Mouse (Mus musculus): ENCODE measurements around the gene Wdr19. TPM values are rescaled to one million over a fixed set of nuclear protein-coding genes. Genes with fewer than 3 reads are reported as not detected.
"Not testable (repeated sequence)": the region's sequence is repeated elsewhere in the genome, so short reads cannot be mapped to it uniquely, and the experiment has no call there.

The Wdr19 gene
- total and polyA plus RNA-seq, 3 experiments = 1.2 to 1.9 (median 1.4) TPM

- 78% methylated on average over 6 of the region's 6 CpGs for WGBS
Observed at GRCm38 (mm10) chr5:65279133-65279651, 79.7 kb downstream of the Wdr19 start.

GRCm38 (mm10) chr5:65281216-65281615 is 81.7 kb downstream of the Wdr19 start:
- no peak overlapping the region for H3K9ac ChIP-seq (ENCODE audit: low read depth, low read length)
- H3K27ac ChIP-seq = no peak overlapping the region
- WGBS = 92% methylated on average over 3 of the region's 3 CpGs
- no peaks in the 10 kb centered on the region for H3K79me2 ChIP-seq (replicated peaks; ENCODE audit: control insufficient read depth, insufficient read depth, low read length)
- DNase-seq = no peak
- intact Hi-C loops (cut with DNase I) = no loop called here
- H3K27me3 ChIP-seq (ENCODE audit: control insufficient read depth, insufficient read depth, low read length) = no peaks in the 10 kb centered on the region
- H3K36me3 ChIP-seq (ENCODE audit: control insufficient read depth, insufficient read depth, low read length) = no peaks in the 10 kb centered on the region; the same call in 1 of the 2 replicates
- H3K4me1 ChIP-seq (ENCODE audit: control insufficient read depth, insufficient read depth, low read length) = no peaks in the 10 kb centered on the region
- H3K4me3 ChIP-seq = no peak overlapping the region
- TF ChIP-seq CTCF (IDR thresholded peaks at IDR 0.05) (no peak), EP300 (IDR thresholded peaks at IDR 0.05; ENCODE audit: insufficient read depth, low read depth, low read length) (no peak), POLR2A (IDR thresholded peaks at IDR 0.05; ENCODE audit: insufficient read depth, low read depth, low read length) (no peak)

More at GRCm38 (mm10) chr5:65279133-65279651, 79.7 kb downstream of the Wdr19 start:
- Histone ChIP-seq H3K27ac (no peak overlapping the region), H3K4me1 (ENCODE audit: control insufficient read depth, insufficient read depth, low read length) (no peaks in the 10 kb centered on the region), H3K9ac (ENCODE audit: low read depth, low read length) (no peak overlapping the region), H3K36me3 (ENCODE audit: control insufficient read depth, insufficient read depth, low read length) (no peaks in the 10 kb centered on the region; the same call in 1 of the 2 replicates), H3K27me3 (ENCODE audit: control insufficient read depth, insufficient read depth, low read length) (no peaks in the 10 kb centered on the region), H3K4me3 (no peak overlapping the region), H3K79me2 (replicated peaks; ENCODE audit: control insufficient read depth, insufficient read depth, low read length) (no peaks in the 10 kb centered on the region)
- TF ChIP-seq POLR2A (IDR thresholded peaks at IDR 0.05; ENCODE audit: insufficient read depth, low read depth, low read length) = no peak
- no peak for TF ChIP-seq CTCF (IDR thresholded peaks at IDR 0.05)
- TF ChIP-seq EP300 (IDR thresholded peaks at IDR 0.05; ENCODE audit: insufficient read depth, low read depth, low read length) = no peak
- intact Hi-C loops (cut with DNase I) = no loop called here
- DNase-seq = no peak

GRCm38 (mm10) chr5:65284171-65284570 is 84.7 kb downstream of the Wdr19 start:
- intact Hi-C loops (cut with DNase I) = no loop called here
- 100% methylated on average over 3 of the region's 3 CpGs for WGBS
- H3K27ac ChIP-seq = no peak overlapping the region
- DNase-seq = no peak
- H3K4me3 ChIP-seq = no peak overlapping the region
- no peaks in the 10 kb centered on the region for H3K4me1 ChIP-seq (ENCODE audit: control insufficient read depth, insufficient read depth, low read length)
- TF ChIP-seq POLR2A (IDR thresholded peaks at IDR 0.05; ENCODE audit: insufficient read depth, low read depth, low read length) = no peak
- peak; percentile 55 for TF ChIP-seq CTCF (IDR thresholded peaks at IDR 0.05)
- no peaks in the 10 kb centered on the region for H3K79me2 ChIP-seq (replicated peaks; ENCODE audit: control insufficient read depth, insufficient read depth, low read length)
- no peaks in the 10 kb centered on the region; the same call in 1 of the 2 replicates for H3K36me3 ChIP-seq (ENCODE audit: control insufficient read depth, insufficient read depth, low read length)
- no peak overlapping the region for H3K9ac ChIP-seq (ENCODE audit: low read depth, low read length)
- H3K27me3 ChIP-seq (ENCODE audit: control insufficient read depth, insufficient read depth, low read length) = no peaks in the 10 kb centered on the region

- DNase-seq = no peak
- H3K9ac ChIP-seq (ENCODE audit: low read depth, low read length) = no peak overlapping the region
- no peak overlapping the region for H3K27ac ChIP-seq
- H3K36me3 ChIP-seq (ENCODE audit: control insufficient read depth, insufficient read depth, low read length) = peaks cover 2% of the 10 kb centered on the region
- intact Hi-C loops (cut with DNase I) = no loop called here
- H3K79me2 ChIP-seq (replicated peaks; ENCODE audit: control insufficient read depth, insufficient read depth, low read length) = no peaks in the 10 kb centered on the region
- H3K4me3 ChIP-seq = no peak overlapping the region
- TF ChIP-seq EP300 (IDR thresholded peaks at IDR 0.05; ENCODE audit: insufficient read depth, low read depth, low read length) (no peak), POLR2A (IDR thresholded peaks at IDR 0.05; ENCODE audit: insufficient read depth, low read depth, low read length) (no peak), CTCF (IDR thresholded peaks at IDR 0.05) (no peak)
- no peaks in the 10 kb centered on the region for H3K27me3 ChIP-seq (ENCODE audit: control insufficient read depth, insufficient read depth, low read length)
- WGBS = 79% methylated on average over 24 of the region's 24 CpGs
- H3K4me1 ChIP-seq (ENCODE audit: control insufficient read depth, insufficient read depth, low read length) = no peaks in the 10 kb centered on the region
Observed at GRCm38 (mm10) chr5:65287751-65288701, 88.5 kb downstream of the Wdr19 start.

- DNase-seq; H3K79me2 ChIP-seq (replicated peaks; ENCODE audit: control insufficient read depth, insufficient read depth, low read length); H3K4me1 ChIP-seq (ENCODE audit: control insufficient read depth, insufficient read depth, low read length); H3K9ac ChIP-seq (ENCODE audit: low read depth, low read length); H3K27me3 ChIP-seq (ENCODE audit: control insufficient read depth, insufficient read depth, low read length); H3K27ac ChIP-seq; intact Hi-C loops (cut with DNase I); H3K4me3 ChIP-seq; H3K36me3 ChIP-seq (ENCODE audit: control insufficient read depth, insufficient read depth, low read length): not testable (repeated sequence)
- WGBS = 82% methylated on average over 8 of the region's 8 CpGs
Observed at GRCm38 (mm10) chr5:65289009-65289408, 89.5 kb downstream of the Wdr19 start.

GRCm38 (mm10) chr5:65293627-65294026 is 94.1 kb downstream of the Wdr19 start:
- TF ChIP-seq CTCF (IDR thresholded peaks at IDR 0.05) (no peak), POLR2A (IDR thresholded peaks at IDR 0.05; ENCODE audit: insufficient read depth, low read depth, low read length) (no peak), EP300 (IDR thresholded peaks at IDR 0.05; ENCODE audit: insufficient read depth, low read depth, low read length) (no peak)
- no peak overlapping the region for H3K4me3 ChIP-seq
- no peaks in the 10 kb centered on the region for H3K79me2 ChIP-seq (replicated peaks; ENCODE audit: control insufficient read depth, insufficient read depth, low read length)
- peaks cover 2% of the 10 kb centered on the region; the same call in 1 of the 2 replicates for H3K36me3 ChIP-seq (ENCODE audit: control insufficient read depth, insufficient read depth, low read length)
- no peak overlapping the region for H3K27ac ChIP-seq
- H3K27me3 ChIP-seq (ENCODE audit: control insufficient read depth, insufficient read depth, low read length) = no peaks in the 10 kb centered on the region
- 80% methylated on average over 6 of the region's 6 CpGs for WGBS
- DNase-seq = no peak
- no peak overlapping the region for H3K9ac ChIP-seq (ENCODE audit: low read depth, low read length)
- intact Hi-C loops (cut with DNase I) = no loop called here
- H3K4me1 ChIP-seq (ENCODE audit: control insufficient read depth, insufficient read depth, low read length) = no peaks in the 10 kb centered on the region

Data from heart, adult 2 months (tissue).